Mouse (Mus musculus): ENCODE measurements at regions not wholly inside any gene's neighbourhood (a gene's known extent, or its start where the extent isn't known, plus 50 kb on each side); places are given as distances from the start of the nearest gene placed in this dataset.
"Not testable (repeated sequence)": the region's sequence is repeated elsewhere in the genome, so short reads cannot be mapped to it uniquely, and the experiment has no call there.

DNA sequence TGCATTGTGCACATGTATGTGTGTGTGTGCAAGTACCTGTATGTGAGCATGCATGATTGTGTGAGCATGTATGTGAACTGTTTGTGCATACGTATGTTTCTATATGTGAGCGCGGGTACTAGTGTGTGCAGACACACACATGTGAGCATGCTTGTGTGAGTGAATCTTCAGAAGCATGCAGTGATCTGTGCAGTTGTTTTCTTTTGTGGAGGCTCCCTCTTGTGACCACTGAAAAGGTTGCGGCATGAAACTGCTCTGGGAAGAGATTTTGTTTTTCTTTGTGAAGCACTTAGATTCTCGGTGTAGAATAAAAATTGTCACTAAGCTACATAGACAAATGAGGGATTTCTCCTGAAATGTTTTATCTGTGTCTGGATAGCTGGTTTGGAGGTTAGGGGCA is 189.2 kb upstream of the Rapgef5 start:
- POLR2A ChIA-PET, CTCF ChIA-PET: not testable (repeated sequence)
- in situ Hi-C loops (cut with MboI; ENCODE audit: low pct_unique_long_range_greater_than_20kb), result loop anchor here (25.0 kb wide), 1 partner anchor 690 kb away; no protein-coding TSS in a partner anchor

DNA sequence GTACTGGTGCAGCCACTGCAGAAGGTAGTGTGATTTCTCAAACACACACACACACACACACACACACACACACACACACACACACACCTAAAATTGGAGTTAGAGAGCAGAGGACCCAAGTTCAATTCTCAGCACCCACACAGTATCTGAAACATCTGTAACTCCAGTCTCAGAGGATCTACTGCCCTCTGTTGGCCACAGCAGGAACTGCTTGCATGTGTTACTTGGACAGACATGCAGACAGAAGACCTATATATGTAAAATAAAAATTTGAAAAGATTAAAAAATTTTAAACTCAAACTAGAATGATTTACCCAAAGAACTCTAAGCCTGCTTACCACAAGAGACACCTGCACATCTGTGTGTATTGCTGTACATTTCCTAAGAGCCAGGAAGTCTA is 185.9 kb upstream of the Rapgef5 start:
- CTCF ChIA-PET, result no interaction called here
- ATAC-seq, result no peak
- no peak for DNase-seq (ENCODE audit: low read depth, low spot score)

More for the DNA sequence above, 189.2 kb upstream of the Rapgef5 start:
- H3K27me3 ChIP-seq; ATAC-seq; DNase-seq (ENCODE audit: low read depth, low spot score): not testable (repeated sequence)

DNA sequence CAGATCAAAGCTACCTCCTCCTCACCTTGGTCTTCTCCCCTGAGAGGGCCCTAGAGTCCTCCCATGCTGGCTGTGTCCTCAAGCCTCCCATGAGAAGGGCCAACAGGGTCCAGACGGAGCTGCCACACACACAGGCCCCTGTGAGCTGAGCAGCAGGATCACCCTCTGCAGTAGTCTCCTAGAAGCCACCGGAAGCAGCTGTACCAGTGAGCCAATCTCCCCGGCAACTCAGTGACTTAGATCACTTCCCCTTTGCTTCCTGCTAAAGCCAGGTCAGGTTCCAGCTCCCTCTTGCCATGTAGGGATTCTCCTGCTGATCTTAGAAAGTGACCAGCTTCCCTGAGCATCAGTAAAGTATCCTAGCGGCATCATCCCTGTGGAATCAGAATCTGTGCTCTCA is 179.4 kb upstream of the Rapgef5 start:
- TF ChIP-seq CTCF (IDR thresholded peaks at IDR 0.05), result no peak
- in situ Hi-C loops (cut with MboI; ENCODE audit: low pct_unique_long_range_greater_than_20kb), result loop anchor here (25.0 kb wide), 1 partner anchor 700 kb away; no protein-coding TSS in a partner anchor
- DNase-seq (ENCODE audit: low read depth, low spot score) (no peak), ATAC-seq (no peak)
- no peaks in the 10 kb centered on the region for H3K27me3 ChIP-seq
- ChIA-PET CTCF (no interaction called here), POLR2A (no interaction called here)

More for the DNA sequence above, 185.9 kb upstream of the Rapgef5 start:
- POLR2A ChIA-PET, result no interaction called here
- in situ Hi-C loops (cut with MboI; ENCODE audit: low pct_unique_long_range_greater_than_20kb), result loop anchor here (25.0 kb wide), 1 partner anchor 693 kb away; no protein-coding TSS in a partner anchor
- peak; percentile 37 for TF ChIP-seq CTCF (IDR thresholded peaks at IDR 0.05)
- H3K27me3 ChIP-seq, result no peaks in the 10 kb centered on the region

DNA sequence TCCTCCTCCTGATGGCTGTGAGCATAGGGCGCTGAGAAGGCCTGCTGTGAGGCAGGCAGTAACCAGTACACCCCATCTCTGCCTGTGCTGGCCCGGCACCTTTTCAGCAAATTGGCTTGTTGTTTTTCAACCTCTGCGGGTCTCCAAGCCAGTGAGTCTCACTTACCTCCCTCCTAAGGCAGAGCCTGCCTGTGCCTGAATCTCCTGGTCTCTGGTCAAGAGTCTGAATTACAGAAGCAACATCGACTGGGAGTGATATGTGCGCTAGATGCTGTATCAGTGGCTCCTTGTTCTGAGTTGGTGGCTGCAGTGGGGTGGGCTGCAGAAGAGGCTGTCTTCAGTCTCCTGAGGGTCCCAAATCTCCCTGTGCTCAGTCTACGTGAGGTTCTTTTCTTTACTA is 174.0 kb upstream of the Rapgef5 start:
- CTCF ChIA-PET, result no interaction called here
- POLR2A ChIA-PET, result no interaction called here
- no peak for DNase-seq (ENCODE audit: low read depth, low spot score)
- no peaks in the 10 kb centered on the region for H3K27me3 ChIP-seq
- no peak for TF ChIP-seq CTCF (IDR thresholded peaks at IDR 0.05)
- in situ Hi-C loops (cut with MboI; ENCODE audit: low pct_unique_long_range_greater_than_20kb), result loop anchor here (25.0 kb wide), 1 partner anchor 705 kb away; no protein-coding TSS in a partner anchor
- ATAC-seq, result no peak

DNA sequence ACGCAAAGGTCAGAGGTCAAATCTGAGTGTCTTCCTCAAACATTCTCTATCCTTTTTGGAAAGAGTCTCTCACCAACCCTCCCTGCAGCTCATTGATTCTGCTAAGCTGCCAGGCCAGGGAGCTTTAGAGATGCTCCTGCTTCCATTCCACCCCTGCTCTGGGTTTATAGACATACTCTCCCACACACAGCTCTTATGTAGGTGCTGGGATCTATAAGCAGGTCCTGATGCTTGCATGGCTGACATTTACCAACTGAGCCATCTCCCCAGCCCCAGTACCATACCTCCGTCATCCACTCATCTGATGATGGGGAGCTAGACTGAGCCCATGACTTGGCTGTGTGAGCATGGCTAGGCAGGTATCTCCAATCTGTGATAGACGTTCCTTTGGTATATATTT is 173.2 kb upstream of the Rapgef5 start:
- CTCF ChIA-PET, result no interaction called here
- H3K27me3 ChIP-seq, result no peaks in the 10 kb centered on the region
- ATAC-seq, result no peak
- DNase-seq (ENCODE audit: low read depth, low spot score), result no peak
- in situ Hi-C loops (cut with MboI; ENCODE audit: low pct_unique_long_range_greater_than_20kb), result loop anchor here (25.0 kb wide), 1 partner anchor 706 kb away; no protein-coding TSS in a partner anchor
- TF ChIP-seq CTCF (IDR thresholded peaks at IDR 0.05), result no peak
- POLR2A ChIA-PET, result no interaction called here

DNA sequence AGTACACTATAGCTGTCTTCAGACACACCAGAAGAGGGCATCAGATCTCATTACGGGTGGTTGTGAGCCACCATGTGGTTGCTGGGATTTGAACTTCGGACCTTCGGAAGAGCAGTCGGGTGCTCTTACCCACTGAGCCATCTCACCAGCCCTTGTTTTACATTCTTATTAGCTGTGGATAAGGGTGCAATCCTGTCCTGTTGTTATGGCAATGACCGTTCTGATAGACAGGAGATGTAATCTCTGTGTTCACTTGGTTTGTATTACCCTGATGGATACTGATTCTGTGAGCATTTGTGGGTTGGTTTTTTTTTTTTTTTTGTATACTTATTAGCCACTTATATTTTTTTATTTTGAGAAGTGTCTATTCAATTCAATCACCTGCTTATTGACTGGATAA is 172.7 kb upstream of the Rapgef5 start:
- ATAC-seq; H3K27me3 ChIP-seq; CTCF ChIA-PET; POLR2A ChIA-PET; DNase-seq (ENCODE audit: low read depth, low spot score): not testable (repeated sequence)
- in situ Hi-C loops (cut with MboI; ENCODE audit: low pct_unique_long_range_greater_than_20kb), result loop anchor here (25.0 kb wide), 1 partner anchor 706 kb away; no protein-coding TSS in a partner anchor

DNA sequence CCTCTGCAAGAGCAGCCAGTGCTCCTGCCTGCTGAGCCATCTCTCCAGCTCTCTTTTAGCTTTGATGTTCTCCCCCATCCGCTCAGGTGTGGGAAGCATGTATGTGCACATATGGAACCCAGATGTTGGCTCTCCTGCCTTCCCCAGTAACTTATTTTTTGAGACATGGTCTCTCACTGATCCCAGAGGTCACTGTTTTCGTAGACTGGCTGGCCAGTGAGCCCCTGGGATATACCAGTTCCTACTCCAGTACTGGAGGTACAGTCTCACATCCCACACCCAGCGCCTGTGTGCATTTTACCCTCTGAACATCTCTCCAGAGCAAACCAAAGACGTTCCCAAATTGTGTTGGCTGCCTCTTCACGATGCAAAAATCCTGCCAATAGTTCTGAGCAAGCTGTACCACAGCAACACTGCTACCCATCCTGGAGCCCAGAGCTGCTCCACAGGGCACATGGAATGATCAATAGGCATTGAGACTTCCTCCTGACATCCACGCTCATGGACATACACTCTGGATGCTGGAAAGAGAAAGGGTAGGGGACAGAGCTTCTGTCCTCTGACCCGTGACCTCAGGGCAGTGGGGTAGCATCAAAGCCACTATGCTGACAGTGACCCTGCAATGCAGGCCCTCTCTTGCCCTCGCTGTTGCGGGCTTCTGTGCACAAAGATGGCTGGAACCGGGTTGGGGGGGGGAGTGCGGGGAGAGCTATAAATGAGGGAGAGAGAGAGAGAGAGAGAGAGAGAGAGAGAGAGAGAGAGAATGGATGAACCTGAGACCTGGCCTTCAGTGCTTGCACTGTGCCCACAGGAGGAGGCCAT is 171.8 kb upstream of the Rapgef5 start:
- no peak for TF ChIP-seq CTCF (IDR thresholded peaks at IDR 0.05)
- no peak for DNase-seq (ENCODE audit: low read depth, low spot score)
- POLR2A ChIA-PET, result no interaction called here

DNA sequence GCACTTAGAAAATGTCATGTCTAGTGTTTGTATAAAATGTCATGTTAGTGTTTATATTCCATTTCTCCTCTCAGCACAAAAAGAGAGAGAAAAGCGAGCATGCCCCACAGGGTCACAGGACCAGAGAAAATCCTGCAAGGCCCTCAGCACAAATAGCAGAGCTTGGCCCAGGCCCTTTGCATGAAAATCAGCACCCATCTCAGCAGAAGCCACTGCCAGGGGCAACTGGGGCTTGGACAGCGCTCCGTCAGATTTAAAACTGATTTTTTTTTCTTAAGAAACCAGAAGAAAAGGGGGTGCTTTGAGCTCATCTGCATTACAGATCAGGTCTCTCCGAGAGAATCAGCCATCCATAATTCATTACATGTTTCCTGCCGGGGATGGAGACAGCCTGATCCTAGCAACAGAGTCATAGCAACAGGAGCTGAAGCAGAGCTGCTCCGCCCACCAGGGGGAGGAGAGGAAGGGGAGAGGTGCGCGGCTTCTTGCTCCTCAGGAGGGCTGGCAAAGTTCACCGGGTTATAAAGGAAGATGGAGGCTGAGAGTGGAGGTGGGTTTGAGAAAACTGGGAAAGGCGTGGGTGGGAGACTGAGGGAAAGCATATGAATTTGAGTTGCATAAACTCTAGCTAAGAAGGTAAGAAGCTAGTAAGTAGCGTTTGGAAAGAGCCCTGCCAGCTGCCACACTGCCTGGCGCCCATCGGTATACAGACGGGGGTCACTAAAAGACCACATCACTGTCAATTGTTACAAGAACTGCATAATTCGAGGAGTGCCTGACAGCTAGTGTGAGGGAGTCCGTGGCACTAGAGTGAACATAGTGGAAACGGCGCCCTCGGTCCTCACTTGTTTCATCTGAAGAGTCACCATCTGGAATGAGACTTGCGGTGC is 170.9 kb upstream of the Rapgef5 start:
- ATAC-seq, result no peak
- no peak for DNase-seq (ENCODE audit: low read depth, low spot score)
- POLR2A ChIA-PET, result no interaction called here
- in situ Hi-C loops (cut with MboI; ENCODE audit: low pct_unique_long_range_greater_than_20kb), result loop anchor here (25.0 kb wide), 1 partner anchor 708 kb away; no protein-coding TSS in a partner anchor
- TF ChIP-seq CTCF (IDR thresholded peaks at IDR 0.05), result no peak
- no peaks in the 10 kb centered on the region for H3K27me3 ChIP-seq
- CTCF ChIA-PET, result no interaction called here

More for the DNA sequence above, 171.8 kb upstream of the Rapgef5 start:
- CTCF ChIA-PET, result no interaction called here
- ATAC-seq, result no peak
- in situ Hi-C loops (cut with MboI; ENCODE audit: low pct_unique_long_range_greater_than_20kb), result loop anchor here (25.0 kb wide), 1 partner anchor 707 kb away; no protein-coding TSS in a partner anchor
- no peaks in the 10 kb centered on the region for H3K27me3 ChIP-seq

DNA sequence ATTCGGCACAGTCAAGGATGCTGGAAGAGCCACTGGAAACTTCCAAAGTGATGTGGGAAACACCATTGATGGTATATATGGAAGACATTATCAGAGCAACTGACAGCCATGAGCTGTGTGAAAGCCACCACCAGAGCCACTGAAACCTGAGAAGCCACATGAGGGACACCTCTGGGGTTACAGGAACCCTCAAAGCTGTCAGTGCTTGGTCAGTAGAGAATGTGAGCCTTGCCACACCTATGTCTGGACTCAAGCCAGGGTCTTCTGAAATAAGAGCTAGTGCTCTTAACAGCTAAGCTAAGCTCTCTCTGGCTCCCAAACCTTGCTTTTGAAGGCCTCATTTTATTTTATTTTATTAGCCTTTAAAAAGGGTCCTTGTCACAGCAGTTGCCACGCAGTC is 170.2 kb upstream of the Rapgef5 start:
- CTCF ChIA-PET, result no interaction called here
- in situ Hi-C loops (cut with MboI; ENCODE audit: low pct_unique_long_range_greater_than_20kb), result loop anchor here (25.0 kb wide), 1 partner anchor 709 kb away; no protein-coding TSS in a partner anchor
- POLR2A ChIA-PET, result no interaction called here
- DNase-seq (ENCODE audit: low read depth, low spot score), result no peak
- ATAC-seq, result no peak
- no peak for TF ChIP-seq CTCF (IDR thresholded peaks at IDR 0.05)
- no peaks in the 10 kb centered on the region for H3K27me3 ChIP-seq

DNA sequence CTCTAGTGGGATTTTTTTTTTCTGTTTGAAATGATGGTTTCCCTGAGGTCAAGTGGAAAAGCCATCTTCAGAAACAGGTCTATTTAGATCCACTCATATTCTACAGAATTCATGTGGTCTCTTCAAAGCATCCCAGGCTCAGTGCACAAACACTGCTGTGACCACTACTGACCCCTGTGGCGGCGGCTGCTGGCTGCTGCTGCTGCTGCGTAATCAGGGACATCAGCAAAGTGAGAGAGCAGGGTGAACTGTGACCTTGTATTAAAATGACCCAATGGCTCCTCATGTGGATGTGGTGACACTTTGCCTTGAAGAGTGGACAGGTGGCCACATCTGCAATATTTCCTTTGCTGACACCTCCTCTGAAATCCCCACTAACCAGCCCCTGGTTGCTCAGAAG is 169.1 kb upstream of the Rapgef5 start:
- ATAC-seq (no peak), DNase-seq (ENCODE audit: low read depth, low spot score) (no peak)
- CTCF ChIA-PET, result no interaction called here
- no peaks in the 10 kb centered on the region for H3K27me3 ChIP-seq
- no peak for TF ChIP-seq CTCF (IDR thresholded peaks at IDR 0.05)
- in situ Hi-C loops (cut with MboI; ENCODE audit: low pct_unique_long_range_greater_than_20kb), result loop anchor here (25.0 kb wide), 1 partner anchor 710 kb away; no protein-coding TSS in a partner anchor
- POLR2A ChIA-PET, result no interaction called here

DNA sequence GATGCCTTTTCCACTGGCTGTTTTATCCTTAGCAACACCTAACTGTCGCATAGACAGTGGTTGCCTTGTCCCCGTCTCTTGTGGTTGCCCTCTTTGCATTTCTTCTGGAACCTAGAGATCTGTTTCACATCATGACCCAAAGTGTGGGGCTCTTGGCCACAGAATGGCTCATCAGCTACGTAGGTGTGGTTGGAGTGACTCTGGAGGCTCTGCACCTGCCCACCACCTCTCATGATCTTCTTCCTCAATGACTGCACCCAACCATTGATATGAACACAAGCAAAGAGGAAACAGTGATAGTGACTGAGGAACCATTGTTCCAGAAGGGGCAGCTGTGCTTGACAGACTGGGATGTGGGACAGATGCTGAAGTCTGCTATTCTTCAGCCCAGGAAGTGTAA is 167.8 kb upstream of the Rapgef5 start:
- ATAC-seq (no peak), DNase-seq (ENCODE audit: low read depth, low spot score) (no peak)
- TF ChIP-seq CTCF (IDR thresholded peaks at IDR 0.05), result no peak
- ChIA-PET CTCF (no interaction called here), POLR2A (no interaction called here)
- in situ Hi-C loops (cut with MboI; ENCODE audit: low pct_unique_long_range_greater_than_20kb), result loop anchor here (25.0 kb wide), 1 partner anchor 711 kb away; no protein-coding TSS in a partner anchor
- H3K27me3 ChIP-seq, result no peaks in the 10 kb centered on the region

Data from Patski (cell line).